Mouse (Mus musculus) layer of hippocampus, adult 9-10 months (tissue): ENCODE results near the gene Gm36864.
"Not testable (repeated sequence)": the region's sequence is repeated elsewhere in the genome, so short reads cannot be mapped to it uniquely, and the experiment has no call there.

Source experiments
- DNase-seq: peaks from one replicate; pipeline ENCODE4 v3.0.0; 2022; ENCODE audit warnings: low spot score

Gene Gm36864

GRCm38 (mm10) chr7:44235909-44236308, at the start of gene Gm36864:
Gene Gm36864 (plus strand): TSS chr7:44236177.
- DNase-seq: no peak

GRCm38 (mm10) chr7:44186516-44186915, 49.5 kb upstream of the Gm36864 start:
- DNase-seq: not testable (repeated sequence)

GRCm38 (mm10) chr7:44187936-44188335, 48.0 kb upstream of the Gm36864 start, which contains the start of gene Klk1b24:
Gene Klk1b24 (plus strand): TSS chr7:44188236.
- DNase-seq: not testable (repeated sequence)

GRCm38 (mm10) chr7:44193466-44193865, 42.5 kb upstream of the Gm36864 start:
- not testable (repeated sequence) for DNase-seq

GRCm38 (mm10) chr7:44197891-44198290, 38.1 kb upstream of the Gm36864 start, which contains the start of gene Klk1b3:
Gene Klk1b3 (plus strand): TSS chr7:44198191.
- no peak for DNase-seq

- not testable (repeated sequence) for DNase-seq
These were observed 28.8 kb upstream of the Gm36864 start, which contains the start of gene Klk1b4 for GRCm38 (mm10) chr7:44207135-44207534. Gene Klk1b4 (plus strand): TSS chr7:44207435.

GRCm38 (mm10) chr7:44208307-44208706, 27.7 kb upstream of the Gm36864 start:
- DNase-seq: no peak

- no peak for DNase-seq
These were observed 20.3 kb upstream of the Gm36864 start, which contains the start of gene Klk1b5 for GRCm38 (mm10) chr7:44215645-44216044. Gene Klk1b5 (plus strand): TSS chr7:44215945.

GRCm38 (mm10) chr7:44221601-44222000, 14.4 kb upstream of the Gm36864 start:
- DNase-seq: not testable (repeated sequence)

GRCm38 (mm10) chr7:44222335-44222734, 13.6 kb upstream of the Gm36864 start:
- DNase-seq: not testable (repeated sequence)

- DNase-seq: no peak
These were observed 10.9 kb upstream of the Gm36864 start, which contains the start of gene Klk1 for GRCm38 (mm10) chr7:44225076-44225475. Gene Klk1 (plus strand): TSS chr7:44225360.

- DNase-seq: no peak
These were observed 3.9 kb downstream of the Gm36864 start for GRCm38 (mm10) chr7:44239913-44240312.

GRCm38 (mm10) chr7:44240712-44241111, 4.7 kb downstream of the Gm36864 start:
- DNase-seq: no peak

- no peak for DNase-seq
These were observed 5.2 kb downstream of the Gm36864 start for GRCm38 (mm10) chr7:44241163-44241562.

- no peak for DNase-seq
These were observed 8.1 kb downstream of the Gm36864 start for GRCm38 (mm10) chr7:44244080-44244479.

GRCm38 (mm10) chr7:44246055-44246983, 10.3 kb downstream of the Gm36864 start, which contains the start of the genes 1700028J19Rik and 2410002F23Rik:
Gene 1700028J19Rik (minus strand): TSS chr7:44246695.
Gene 2410002F23Rik (plus strand): TSS chr7:44246722.
- peak; percentile 88 for DNase-seq

GRCm38 (mm10) chr7:44246984-44247470, 11.1 kb downstream of the Gm36864 start:
- no peak for DNase-seq

GRCm38 (mm10) chr7:44247971-44248370, 12.0 kb downstream of the Gm36864 start:
- DNase-seq: no peak

GRCm38 (mm10) chr7:44249248-44249647, 13.3 kb downstream of the Gm36864 start:
- DNase-seq: no peak

GRCm38 (mm10) chr7:44250732-44251275, 14.8 kb downstream of the Gm36864 start:
- not testable (repeated sequence) for DNase-seq

GRCm38 (mm10) chr7:44253023-44253616, 17.1 kb downstream of the Gm36864 start:
- DNase-seq: no peak

- DNase-seq: no peak
These were observed 19.0 kb downstream of the Gm36864 start for GRCm38 (mm10) chr7:44254930-44255329.
